Mouse (Mus musculus): Measurements from ENCODE around the gene Ccr4. TPM values are rescaled to one million over a fixed set of nuclear protein-coding genes. Genes with fewer than 3 reads are reported as not detected.

Gene Ccr4
- polyA plus RNA-seq (2016; fragmentation: Nextera tagmentation; extraction: Ambion mirVana) = not detected in 2 replicates

DNA sequence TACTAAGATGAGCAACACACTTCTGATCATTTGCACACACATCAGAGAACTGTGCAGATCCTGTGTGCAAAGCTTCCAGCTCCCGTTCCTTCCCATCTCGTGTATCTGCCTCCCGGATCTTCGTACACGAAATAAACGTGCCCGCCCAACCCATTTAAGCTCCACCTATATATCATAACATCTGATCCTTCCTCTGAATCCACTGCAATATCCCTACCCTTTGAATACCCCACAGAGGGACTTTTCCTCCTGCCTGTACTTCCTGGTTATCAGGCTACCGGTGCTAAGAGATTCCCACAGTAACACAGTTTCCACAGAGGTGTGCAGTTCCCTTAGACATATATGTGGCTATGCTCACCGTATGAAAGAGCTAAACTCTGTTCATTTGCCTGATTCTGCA lies at the start of gene Ccr4:
Gene Ccr4, minus strand, starts transcription at position 101 of the 400 bp plus-strand sequence.
- Histone ChIP-seq H3K9ac (no peak within 1 kb of the TSS), H3K4me3 (no peak within 1 kb of the TSS), H3K9me3 (replicated peaks) (0 out of 2 replicates have a peak, but pooled peaks cover 5% of the 10 kb centered on the region), H3K4me2 (no peak within 1 kb of the TSS), H3K36me3 (0 out of 2 replicates have a peak, but pooled peaks cover 3% of the 10 kb centered on the region), H3K27me3 (replicated peaks) (peaks cover 1% of the 10 kb centered on the region; the same call in 1 of the 2 replicates), H3K4me1 (replicated peaks) (peaks cover 9% of the 10 kb centered on the region), H3K27ac (ENCODE audit: poor library complexity, severe bottlenecking) (no peak within 1 kb of the TSS)
- no peak for ATAC-seq (ENCODE audit: insufficient number of reproducible peaks, low FRiP score)
- WGBS = 86% methylated on average over 9 of the region's 9 CpGs

DNA sequence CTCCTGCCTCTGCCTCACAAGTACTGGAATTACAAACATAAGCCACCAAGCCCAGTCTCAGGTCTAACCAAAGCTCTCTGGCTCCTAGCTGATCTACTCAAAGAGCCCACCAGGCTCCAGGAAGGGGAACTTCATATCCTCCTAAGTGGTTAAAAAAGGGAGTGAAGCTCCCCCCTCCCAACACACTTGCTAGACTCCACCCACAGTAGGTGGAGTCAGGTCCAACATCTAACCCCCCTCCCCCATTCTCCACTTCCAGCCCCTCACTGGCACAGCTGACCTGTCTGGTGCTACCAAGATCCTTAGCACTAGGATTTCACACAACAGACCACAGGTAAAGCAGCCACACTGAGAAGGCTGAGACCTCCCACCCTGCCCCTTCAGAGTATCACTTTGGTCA lies 49.1 kb upstream of the Ccr4 start:
- Histone ChIP-seq H3K4me3 (no peak overlapping the region), H3K36me3 (no peaks in the 10 kb centered on the region), H3K4me1 (replicated peaks) (peaks cover 39% of the 10 kb centered on the region), H3K27ac (ENCODE audit: poor library complexity, severe bottlenecking) (no peak overlapping the region), H3K9ac (no peak overlapping the region), H3K27me3 (replicated peaks) (peaks cover 12% of the 10 kb centered on the region), H3K4me2 (no peak overlapping the region), H3K9me3 (replicated peaks) (no peaks in the 10 kb centered on the region)
- ATAC-seq (ENCODE audit: insufficient number of reproducible peaks, low FRiP score) = no peak

DNA sequence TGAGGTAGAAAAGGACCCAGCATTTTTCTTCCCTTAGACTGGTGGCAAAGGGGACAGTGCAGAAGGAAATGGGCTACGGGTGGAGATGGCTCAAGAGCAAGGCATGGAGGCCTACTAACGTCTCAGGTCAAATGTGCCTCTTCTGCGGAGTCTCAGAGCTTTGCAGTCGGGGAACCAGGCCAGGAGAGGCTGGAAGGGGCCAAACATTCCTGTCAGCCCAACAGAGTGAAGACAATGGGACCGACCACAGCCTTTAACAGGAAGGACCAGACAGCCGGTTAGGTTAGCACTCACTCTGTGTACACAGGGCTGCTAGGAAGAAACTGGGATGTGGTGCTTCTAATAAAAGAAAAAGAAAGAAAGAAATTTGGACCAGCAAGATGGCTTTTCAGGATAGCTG lies 45.3 kb upstream of the Ccr4 start:
- no peak overlapping the region for H3K4me3 ChIP-seq
- H3K27me3 ChIP-seq (replicated peaks) = no peaks in the 10 kb centered on the region
- 28% methylated on average over 6 of the region's 6 CpGs for WGBS
- no peaks in the 10 kb centered on the region for H3K36me3 ChIP-seq
- H3K9ac ChIP-seq = no peak overlapping the region
- H3K27ac ChIP-seq (ENCODE audit: poor library complexity, severe bottlenecking) = no peak overlapping the region
- H3K4me2 ChIP-seq = no peak overlapping the region
- peaks cover 49% of the 10 kb centered on the region for H3K4me1 ChIP-seq (replicated peaks)
- no peaks in the 10 kb centered on the region for H3K9me3 ChIP-seq (replicated peaks)
- ATAC-seq (ENCODE audit: insufficient number of reproducible peaks, low FRiP score) = no peak

GRCm38 (mm10) chr9:114549117-114549516 lies 44.4 kb upstream of the Ccr4 start:
- H3K27me3 ChIP-seq (replicated peaks) = no peaks in the 10 kb centered on the region
- H3K27ac ChIP-seq (ENCODE audit: poor library complexity, severe bottlenecking) = no peak overlapping the region
- ATAC-seq (ENCODE audit: insufficient number of reproducible peaks, low FRiP score) = no peak
- H3K4me3 ChIP-seq = no peak overlapping the region
- 53% methylated on average over 5 of the region's 5 CpGs for WGBS
- no peaks in the 10 kb centered on the region for H3K36me3 ChIP-seq
- no peak overlapping the region for H3K9ac ChIP-seq
- H3K4me2 ChIP-seq = no peak overlapping the region
- no peaks in the 10 kb centered on the region for H3K9me3 ChIP-seq (replicated peaks)
- peaks cover 49% of the 10 kb centered on the region for H3K4me1 ChIP-seq (replicated peaks)

- Histone ChIP-seq H3K9ac (no peak overlapping the region), H3K4me3 (no peak overlapping the region), H3K4me1 (replicated peaks) (peaks cover 52% of the 10 kb centered on the region), H3K9me3 (replicated peaks) (no peaks in the 10 kb centered on the region), H3K27ac (ENCODE audit: poor library complexity, severe bottlenecking) (no peak overlapping the region), H3K36me3 (no peaks in the 10 kb centered on the region), H3K4me2 (no peak overlapping the region), H3K27me3 (replicated peaks) (no peaks in the 10 kb centered on the region)
- ATAC-seq (ENCODE audit: insufficient number of reproducible peaks, low FRiP score) = no peak
- WGBS = 51% methylated on average over 4 of the region's 4 CpGs
Observed at GRCm38 (mm10) chr9:114548496-114548895, 43.8 kb upstream of the Ccr4 start.

GRCm38 (mm10) chr9:114547643-114548077 lies 42.9 kb upstream of the Ccr4 start:
- no peak overlapping the region for H3K27ac ChIP-seq (ENCODE audit: poor library complexity, severe bottlenecking)
- H3K9ac ChIP-seq = no peak overlapping the region
- no peaks in the 10 kb centered on the region for H3K9me3 ChIP-seq (replicated peaks)
- no peak for ATAC-seq (ENCODE audit: insufficient number of reproducible peaks, low FRiP score)
- no peaks in the 10 kb centered on the region for H3K27me3 ChIP-seq (replicated peaks)
- 63% methylated on average over 6 of the region's 6 CpGs for WGBS
- no peak overlapping the region for H3K4me2 ChIP-seq
- H3K36me3 ChIP-seq = no peaks in the 10 kb centered on the region
- no peak overlapping the region for H3K4me3 ChIP-seq
- peaks cover 52% of the 10 kb centered on the region for H3K4me1 ChIP-seq (replicated peaks)

- no peak overlapping the region for H3K4me3 ChIP-seq
- no peaks in the 10 kb centered on the region for H3K36me3 ChIP-seq
- no peak overlapping the region for H3K9ac ChIP-seq
- no peaks in the 10 kb centered on the region for H3K27me3 ChIP-seq (replicated peaks)
- H3K27ac ChIP-seq (ENCODE audit: poor library complexity, severe bottlenecking) = no peak overlapping the region
- H3K4me2 ChIP-seq = no peak overlapping the region
- no peak for ATAC-seq (ENCODE audit: insufficient number of reproducible peaks, low FRiP score)
- H3K4me1 ChIP-seq (replicated peaks) = peaks cover 56% of the 10 kb centered on the region
- H3K9me3 ChIP-seq (replicated peaks) = no peaks in the 10 kb centered on the region
- 47% methylated on average over 12 of the region's 12 CpGs for WGBS
Observed at GRCm38 (mm10) chr9:114546765-114547164, 42.0 kb upstream of the Ccr4 start.

GRCm38 (mm10) chr9:114544754-114545393 lies 40.2 kb upstream of the Ccr4 start:
- H3K27ac ChIP-seq (ENCODE audit: poor library complexity, severe bottlenecking) = no peak overlapping the region
- no peak overlapping the region for H3K9ac ChIP-seq
- ATAC-seq (ENCODE audit: insufficient number of reproducible peaks, low FRiP score) = no peak
- peaks cover 64% of the 10 kb centered on the region for H3K4me1 ChIP-seq (replicated peaks)
- H3K4me2 ChIP-seq = no peak overlapping the region
- 42% methylated on average over 9 of the region's 9 CpGs for WGBS
- H3K36me3 ChIP-seq = no peaks in the 10 kb centered on the region
- no peak overlapping the region for H3K4me3 ChIP-seq
- no peaks in the 10 kb centered on the region for H3K9me3 ChIP-seq (replicated peaks)
- H3K27me3 ChIP-seq (replicated peaks) = no peaks in the 10 kb centered on the region

DNA sequence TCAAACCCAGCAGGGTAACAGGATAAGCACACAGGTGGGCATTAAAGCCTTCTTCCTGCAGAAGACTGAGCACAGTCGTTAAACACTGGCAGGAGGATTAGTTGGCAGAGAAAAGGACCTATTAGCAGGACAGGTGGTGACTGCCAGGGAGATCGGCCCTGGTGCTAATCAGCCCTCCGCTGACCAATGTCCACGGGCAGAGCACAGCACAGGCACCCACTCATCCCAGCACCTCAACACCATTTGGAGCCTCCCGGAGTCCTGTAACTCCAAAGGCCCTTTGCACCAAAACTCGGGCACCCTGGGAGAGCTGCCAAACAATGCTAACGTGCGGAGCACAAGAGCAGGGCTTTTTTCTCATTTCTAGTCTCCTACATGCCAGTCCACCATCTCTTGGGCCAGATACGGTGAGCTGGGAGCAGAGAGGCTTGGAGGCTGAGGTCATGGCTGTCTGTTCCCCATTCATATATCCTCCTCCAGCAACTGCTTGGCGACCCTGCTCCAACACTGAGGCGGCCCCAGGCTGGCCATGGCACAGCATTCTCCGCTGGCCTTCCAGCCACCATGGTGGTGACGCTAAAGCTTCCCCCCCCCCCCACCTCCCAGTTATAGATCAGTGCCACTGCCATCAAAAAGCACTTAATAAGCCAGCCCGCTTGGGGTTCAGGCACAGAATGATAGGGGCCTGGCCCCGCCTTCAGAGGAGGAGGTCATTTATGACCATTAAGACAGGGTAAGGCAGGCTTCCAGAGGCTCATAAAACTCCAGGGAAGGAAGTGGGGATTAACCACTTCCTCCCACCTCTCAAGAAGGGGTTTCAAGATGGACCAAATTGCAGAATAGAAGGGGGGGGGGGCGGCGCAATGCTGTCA lies 39.4 kb upstream of the Ccr4 start:
- H3K4me1 ChIP-seq (replicated peaks) = peaks cover 59% of the 10 kb centered on the region
- no peak overlapping the region for H3K27ac ChIP-seq (ENCODE audit: poor library complexity, severe bottlenecking)
- no peak overlapping the region for H3K4me2 ChIP-seq

DNA sequence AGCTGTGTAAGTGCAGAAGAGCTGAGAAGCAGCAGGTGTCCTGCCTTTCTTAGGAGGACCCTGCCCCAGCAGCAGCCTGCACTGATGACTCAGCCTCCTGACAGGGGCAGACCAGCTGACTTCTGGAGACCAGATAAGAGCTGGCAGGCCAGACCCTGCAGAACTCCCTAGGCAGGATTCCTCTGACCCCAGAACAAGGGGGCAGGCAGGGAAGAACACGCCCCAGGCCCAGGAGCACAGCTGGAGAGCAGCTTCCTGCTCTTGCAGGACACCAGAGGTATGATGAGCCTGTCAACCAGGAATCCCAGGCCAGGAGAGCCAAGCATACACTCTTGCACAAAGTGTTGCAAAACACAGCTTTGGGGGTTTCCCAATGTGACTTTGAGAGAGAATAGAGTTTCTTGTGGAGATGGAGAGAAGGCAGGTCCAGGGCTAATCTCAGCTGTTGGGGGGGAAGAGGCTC lies 36.6 kb upstream of the Ccr4 start:
- ATAC-seq (ENCODE audit: insufficient number of reproducible peaks, low FRiP score) = peak; percentile 56
- Histone ChIP-seq H3K4me1 (replicated peaks) (peaks cover 53% of the 10 kb centered on the region), H3K27me3 (replicated peaks) (no peaks in the 10 kb centered on the region), H3K4me2 (no peak overlapping the region; the same call in 1 of the 2 replicates), H3K9me3 (replicated peaks) (no peaks in the 10 kb centered on the region), H3K4me3 (no peak overlapping the region), H3K9ac (no peak overlapping the region), H3K27ac (ENCODE audit: poor library complexity, severe bottlenecking) (peak overlapping the region; percentile 53), H3K36me3 (no peaks in the 10 kb centered on the region)
- 13% methylated on average over 1 of the region's 1 CpGs for WGBS

More for the DNA sequence above, 39.4 kb upstream of the Ccr4 start:
- Histone ChIP-seq H3K9ac (no peak overlapping the region), H3K27me3 (replicated peaks) (no peaks in the 10 kb centered on the region), H3K9me3 (replicated peaks) (no peaks in the 10 kb centered on the region), H3K4me3 (no peak overlapping the region), H3K36me3 (no peaks in the 10 kb centered on the region)
- no peak for ATAC-seq (ENCODE audit: insufficient number of reproducible peaks, low FRiP score)
- 60% methylated on average over 17 of the region's 17 CpGs for WGBS

DNA sequence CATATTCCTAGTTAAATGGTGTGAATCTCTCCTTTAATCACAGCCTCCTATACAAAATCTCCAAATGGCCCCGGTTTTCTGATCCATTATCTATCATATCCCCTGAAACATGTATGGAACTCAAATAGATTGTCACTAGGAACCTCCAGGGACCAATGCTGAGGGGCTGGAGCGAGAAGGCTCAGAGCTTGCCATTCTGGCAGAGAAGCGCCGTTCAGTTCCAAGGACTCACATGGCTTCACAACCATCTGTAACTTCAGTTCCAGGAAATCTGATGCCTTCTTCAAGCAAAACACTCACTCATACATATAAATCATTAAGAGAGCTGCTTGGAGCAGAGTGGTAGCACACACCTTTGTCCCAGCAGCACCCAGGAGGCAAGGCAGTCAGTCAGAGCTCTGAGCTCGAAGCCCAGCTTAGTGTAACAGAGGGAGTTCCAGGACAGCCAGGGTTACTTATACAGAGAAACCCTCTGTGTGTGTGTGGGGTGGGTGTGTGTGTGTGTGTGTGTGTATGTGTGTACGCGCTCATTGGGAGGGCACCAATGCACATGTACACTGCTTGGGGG lies 34.4 kb upstream of the Ccr4 start:
- no peak overlapping the region for H3K27ac ChIP-seq (ENCODE audit: poor library complexity, severe bottlenecking)
- H3K9me3 ChIP-seq (replicated peaks) = no peaks in the 10 kb centered on the region
- no peak overlapping the region for H3K9ac ChIP-seq
- ATAC-seq (ENCODE audit: insufficient number of reproducible peaks, low FRiP score) = no peak
- WGBS = 78% methylated on average over 7 of the region's 7 CpGs
- peaks cover 40% of the 10 kb centered on the region for H3K4me1 ChIP-seq (replicated peaks)
- H3K4me3 ChIP-seq = no peak overlapping the region
- no peak overlapping the region for H3K4me2 ChIP-seq
- no peaks in the 10 kb centered on the region for H3K36me3 ChIP-seq
- no peaks in the 10 kb centered on the region for H3K27me3 ChIP-seq (replicated peaks)
